Mouse (Mus musculus) thymus, adult 2 months (tissue): Measurements from ENCODE around the gene Rptor.

Source experiments
- CTCF ChIP-seq: fragments of 200-500 bp; IDR thresholded peaks from 2 replicates; pipeline ENCODE4 v1.5.1; 2012; ENCODE audit warnings: mild to moderate bottlenecking, control low read depth, low read length, moderate library complexity, borderline replicate concordance; ENCODE audit not compliant: control insufficient read depth, poor library complexity, insufficient read depth; ENCODE audit errors: extremely low read depth
- POLR2A ChIP-seq: fragments of 200-500 bp; IDR thresholded peaks from 2 replicates; pipeline ENCODE4 v1.6.1; 2012; ENCODE audit warnings: mild to moderate bottlenecking, low read length, control low read depth, moderate library complexity; ENCODE audit not compliant: control insufficient read depth, poor library complexity, insufficient read depth; ENCODE audit errors: extremely low read depth

GRCm38 (mm10) chr11:119672041-119672440, 69.3 kb downstream of the Rptor start:
- no peak for TF ChIP-seq CTCF
- no peak for TF ChIP-seq POLR2A
